Mouse (Mus musculus) pancreas, adult 10 weeks (tissue): ENCODE data around the gene Cc2d2a. TPM values are rescaled to one million over a fixed set of nuclear protein-coding genes. Genes with fewer than 3 reads are reported as not detected.

Source experiments
- polyA plus RNA-seq: library from polyadenylated mRNA; stranded (reverse); fragments of 350-450 nt; fragmentation: Illumina TruSeq; extraction: RNeasy Lipid Tissue Mini Kit (QIAGEN cat#74804); gene quantifications from one replicate; pipeline ENCODE4 v1.2.3, GENCODE M21; 2015; ENCODE audit warnings: low read depth, low replicate concordance; ENCODE audit not compliant: insufficient read depth

Gene Cc2d2a
- 2.3 TPM for polyA plus RNA-seq

GRCm38 (mm10) chr5:43661997-43662961 lies at the start of gene Cc2d2a:
Cc2d2a (plus strand) TSS chr5:43662346.

Other genes with a start within 250 kb of the Cc2d2a start
- 2.3 TPM for gene C1qtnf7, start 146.8 kb upstream of the Cc2d2a start, polyA plus RNA-seq
- 1.3 TPM for gene Bst1, start 156.5 kb downstream of the Cc2d2a start, polyA plus RNA-seq
- gene Fbxl5, start 159.3 kb downstream of the Cc2d2a start, polyA plus RNA-seq = 8.3 TPM
- gene Cd38, start 206.2 kb downstream of the Cc2d2a start, polyA plus RNA-seq = 2.9 TPM